Mouse (Mus musculus) adrenal gland, postnatal 14 days (tissue): ENCODE measurements at regions not wholly inside any gene's neighbourhood (a gene's known extent, or its start where the extent isn't known, plus 50 kb on each side); places are given as distances from the start of the nearest gene placed in this dataset.

Experiments used
- DNase-seq: peaks from one replicate; pipeline ENCODE4 v3.0.0; 2021; ENCODE audit warnings: mixed read lengths

DNA sequence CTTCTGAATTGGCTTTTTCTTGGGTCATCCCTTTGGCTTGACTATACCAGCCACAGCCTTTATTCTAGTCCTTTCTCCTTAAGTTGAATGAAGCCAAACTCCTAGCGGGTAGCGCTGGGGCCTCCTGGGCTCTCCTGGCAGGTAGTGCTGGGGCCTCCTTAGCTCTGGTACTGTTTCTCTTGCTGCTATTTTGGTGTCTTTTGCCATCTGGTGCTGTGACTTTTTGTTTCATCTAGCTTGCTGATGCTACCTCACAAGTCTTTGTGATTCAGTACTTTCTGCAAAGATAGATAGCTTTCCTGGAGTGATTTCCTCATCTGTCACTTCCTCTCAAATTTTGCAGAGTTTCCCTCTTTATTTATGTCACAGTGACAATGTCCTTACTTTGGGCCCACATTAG is 90.1 kb downstream of the Tmem200c start:
- DNase-seq = no peak

DNA sequence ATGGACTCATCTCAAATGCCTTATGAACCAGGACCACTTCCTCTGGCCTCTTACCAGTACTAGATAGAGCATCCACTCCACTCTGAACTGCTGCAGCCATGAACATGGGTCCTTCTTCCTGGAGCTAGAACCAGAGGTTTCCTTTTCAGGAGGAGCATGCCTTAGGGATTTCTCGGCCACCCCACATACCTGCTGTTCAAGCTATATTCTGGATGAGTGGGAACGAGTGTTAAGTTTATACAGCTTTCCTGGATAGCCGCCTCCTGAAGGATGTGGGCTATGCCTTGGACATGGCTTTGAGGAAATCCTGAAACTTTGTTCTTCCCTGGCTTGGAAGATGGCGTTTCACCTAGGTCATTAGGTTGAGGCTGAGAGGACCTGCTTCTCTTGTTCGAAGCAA is 91.8 kb downstream of the Tmem200c start:
- DNase-seq = no peak

DNA sequence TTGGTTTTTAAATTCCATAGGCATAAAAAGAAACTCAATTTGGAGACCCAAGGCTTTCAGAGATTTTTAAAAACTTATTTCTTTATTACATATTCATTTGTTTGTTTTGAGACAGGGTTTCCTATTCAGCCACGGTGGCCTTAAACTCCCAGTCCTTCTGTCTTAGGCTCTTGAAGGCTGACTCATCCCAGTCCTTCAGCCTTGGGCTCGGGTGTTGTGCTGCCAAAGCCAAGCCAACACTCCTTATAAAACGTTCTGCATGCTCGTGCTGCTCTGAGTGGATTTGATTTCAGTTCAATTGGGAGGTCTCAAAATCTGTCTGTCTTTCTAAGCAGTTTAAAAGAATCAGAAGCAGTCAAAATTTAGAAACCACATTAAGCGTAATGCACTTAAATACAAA is 96.8 kb downstream of the Tmem200c start:
- peak; percentile 59 for DNase-seq

DNA sequence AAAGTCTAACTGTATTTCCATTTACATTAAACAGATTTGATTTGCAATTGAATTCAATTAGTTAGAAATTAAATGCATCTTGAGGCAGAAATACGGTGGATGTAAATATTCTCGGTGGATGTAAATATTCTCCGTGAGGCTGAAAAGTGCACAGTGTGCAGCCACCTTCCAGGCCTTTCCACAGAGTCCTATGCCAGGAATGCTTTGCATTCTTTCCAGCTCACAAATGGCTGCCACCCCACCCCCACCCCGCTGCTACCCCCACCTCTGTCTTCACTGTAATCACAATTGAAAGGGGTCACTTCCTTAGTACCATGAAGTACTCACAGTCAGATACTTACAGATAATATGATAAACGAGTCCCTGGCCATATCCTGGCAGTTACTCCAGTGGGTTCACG is 101.0 kb downstream of the Tmem200c start:
- DNase-seq = no peak

DNA sequence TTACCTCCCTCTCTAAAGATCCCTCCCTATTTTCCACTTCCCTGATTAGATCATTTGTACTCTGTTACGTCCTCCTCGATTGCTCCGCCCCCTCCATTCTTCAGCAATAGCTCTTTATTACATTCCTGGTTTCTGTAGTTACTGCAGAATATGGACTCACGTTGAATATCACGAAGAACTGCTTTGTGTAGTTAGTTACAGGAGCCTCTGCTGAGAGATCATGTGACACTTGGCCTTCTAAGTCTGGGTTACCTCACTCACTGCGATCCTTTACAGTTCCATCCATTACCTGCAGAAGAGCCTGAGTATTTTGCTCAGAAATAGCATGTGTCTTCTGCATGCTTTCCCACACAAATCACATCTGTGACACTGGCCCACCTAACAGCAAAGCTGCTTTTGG is 102.3 kb downstream of the Tmem200c start:
- DNase-seq = no peak

DNA sequence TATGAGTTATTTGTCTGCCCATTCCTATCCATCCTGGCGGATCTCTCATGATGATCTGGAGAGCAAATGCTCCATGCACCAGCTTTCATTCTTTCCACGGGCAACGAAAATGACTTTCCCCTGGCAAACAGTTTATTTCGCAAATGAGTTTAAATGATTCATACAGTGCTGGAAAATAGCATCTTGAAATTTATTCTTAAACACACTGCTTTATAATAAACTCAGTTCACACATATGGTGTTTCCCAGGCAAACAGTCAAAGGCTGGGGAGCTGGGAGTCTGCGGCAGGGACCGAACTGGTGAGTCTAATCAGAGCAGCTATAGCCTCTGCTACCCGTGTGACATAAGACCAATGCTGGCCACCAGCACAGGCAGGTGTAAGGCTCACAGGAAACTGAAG is 106.8 kb downstream of the Tmem200c start:
- no peak for DNase-seq

DNA sequence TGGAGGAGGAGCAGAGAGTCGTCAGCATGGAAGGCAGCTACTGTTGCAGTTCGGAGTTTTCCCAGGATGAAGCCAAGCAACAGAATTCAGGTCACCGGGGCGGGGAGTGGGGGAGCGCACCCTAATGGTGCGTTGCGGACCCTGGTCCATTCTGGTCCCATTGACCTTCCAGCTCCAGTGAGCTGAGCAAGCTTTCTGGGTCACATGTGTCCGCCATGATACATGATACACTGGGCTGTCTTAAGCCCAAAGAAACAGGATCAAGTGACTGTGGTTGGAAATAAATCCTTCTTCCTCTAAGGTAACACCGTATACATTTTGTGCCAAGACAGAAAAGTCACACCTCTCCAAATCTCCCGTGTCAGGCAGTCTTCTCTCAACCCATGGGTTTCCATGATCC is 107.6 kb downstream of the Tmem200c start:
- DNase-seq = no peak

DNA sequence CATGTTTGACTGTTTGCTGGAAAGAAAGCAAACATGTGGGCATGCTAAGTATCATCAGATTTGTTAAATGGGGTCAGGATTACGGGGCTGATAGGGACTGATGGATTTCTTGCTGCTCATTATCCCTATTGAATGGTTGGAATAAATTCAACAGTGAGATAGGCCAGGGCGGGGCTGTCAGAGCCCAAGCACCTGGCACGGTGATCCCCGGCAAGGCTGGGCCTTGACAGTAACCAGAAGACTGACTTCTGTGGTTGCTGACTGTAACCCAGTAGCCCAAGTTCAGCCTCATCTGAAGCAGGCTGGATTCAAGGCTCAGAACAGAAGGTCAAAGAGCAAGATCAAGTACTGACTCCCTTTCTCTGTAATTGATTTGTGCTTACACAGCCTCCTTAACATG is 109.6 kb downstream of the Tmem200c start:
- no peak for DNase-seq

DNA sequence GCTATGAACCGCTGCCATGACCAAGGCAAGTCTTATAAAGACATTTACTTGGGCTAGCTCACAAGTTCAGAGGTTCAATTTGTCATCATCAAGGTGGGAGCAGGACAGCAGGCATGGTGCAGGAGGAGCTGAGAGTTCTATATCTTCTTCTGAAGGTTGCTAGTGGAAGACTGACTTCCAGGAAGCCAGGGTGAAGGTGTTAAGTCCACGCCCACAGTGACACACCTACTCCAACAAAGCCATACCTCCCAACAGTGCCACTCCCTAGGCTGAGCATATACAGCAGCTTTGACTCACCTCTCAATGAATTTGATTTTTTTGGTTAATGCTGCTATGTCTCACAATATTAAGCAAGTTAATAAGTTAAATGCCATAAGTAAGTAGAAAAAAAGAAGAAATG is 119.2 kb upstream of the Epb41l3 start:
- DNase-seq = no peak

DNA sequence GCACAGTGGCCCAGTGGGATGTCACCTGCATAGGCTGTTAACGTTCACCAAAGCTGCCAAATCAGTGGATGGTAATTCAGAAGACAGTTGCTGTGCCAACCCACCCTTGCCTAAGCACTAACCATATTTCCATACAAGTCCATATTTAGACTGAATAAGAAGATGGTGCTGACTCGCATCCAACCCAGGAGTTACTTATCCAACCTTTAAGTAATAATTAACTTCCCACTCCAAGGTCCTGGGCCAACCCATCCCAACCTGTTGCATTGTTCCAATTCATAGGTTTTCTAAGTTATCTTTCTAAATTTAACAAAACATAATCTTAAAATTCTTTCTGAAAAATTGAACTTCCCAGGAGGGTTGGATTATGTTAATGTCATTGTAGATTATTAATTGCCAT is 114.3 kb upstream of the Epb41l3 start:
- no peak for DNase-seq

DNA sequence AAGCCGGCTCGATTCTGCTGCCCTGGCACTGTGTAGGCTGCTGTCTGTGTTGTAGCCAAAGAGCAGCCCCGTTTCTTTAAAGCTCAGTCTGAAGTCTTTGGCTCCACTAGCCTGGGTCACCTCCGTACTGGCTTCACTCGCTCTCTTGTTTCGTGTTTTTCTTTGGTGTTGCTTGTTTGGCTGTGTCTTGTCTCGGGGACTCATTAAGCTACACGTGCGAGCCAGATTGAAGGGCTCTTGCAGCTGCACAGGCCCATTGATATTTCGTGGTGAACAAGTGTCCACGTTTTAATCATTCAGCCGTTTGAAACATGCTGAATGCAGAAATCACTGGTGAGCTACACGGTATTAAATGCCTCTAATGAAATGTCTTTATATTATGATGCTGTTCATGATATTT is 99.9 kb upstream of the Epb41l3 start:
- DNase-seq = no peak

DNA sequence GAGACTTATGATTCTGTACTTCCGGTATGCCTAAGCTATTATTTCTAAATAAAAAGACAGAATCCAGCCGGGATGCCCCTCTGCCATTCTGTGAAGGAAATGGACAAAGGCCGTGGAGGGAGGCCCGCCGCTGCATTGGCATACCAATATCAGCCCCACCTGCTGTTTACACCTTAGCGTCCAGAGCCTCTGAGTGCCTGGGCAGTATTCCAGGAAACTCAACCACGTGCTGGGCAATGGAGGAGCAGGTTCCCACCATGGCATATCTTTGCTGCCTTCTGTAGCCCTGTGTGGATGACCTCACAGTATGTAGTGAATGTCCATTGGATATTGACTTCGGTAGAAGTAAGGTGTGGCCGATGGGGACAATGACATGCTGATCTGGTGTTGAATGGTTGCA is 97.3 kb upstream of the Epb41l3 start:
- no peak for DNase-seq

DNA sequence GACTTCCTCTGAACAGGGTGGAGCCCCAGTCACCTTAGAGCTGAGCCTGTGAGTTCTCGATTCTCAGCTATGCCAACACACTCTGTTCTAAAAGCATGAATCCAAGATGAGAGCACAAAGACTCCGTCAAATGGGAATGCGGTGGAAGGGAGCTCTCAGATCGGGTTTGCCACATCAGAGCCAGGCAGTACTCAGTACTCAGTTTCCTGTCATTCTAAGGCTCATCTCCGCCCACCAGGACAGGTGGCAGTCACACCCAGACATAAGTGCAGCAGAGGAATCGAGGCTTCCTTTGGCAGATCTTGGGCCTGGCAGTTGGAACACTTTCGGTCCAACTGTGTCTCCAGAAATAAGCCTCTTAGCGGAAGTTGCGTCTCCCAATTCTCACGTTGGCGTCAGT is 94.4 kb upstream of the Epb41l3 start:
- DNase-seq = no peak

DNA sequence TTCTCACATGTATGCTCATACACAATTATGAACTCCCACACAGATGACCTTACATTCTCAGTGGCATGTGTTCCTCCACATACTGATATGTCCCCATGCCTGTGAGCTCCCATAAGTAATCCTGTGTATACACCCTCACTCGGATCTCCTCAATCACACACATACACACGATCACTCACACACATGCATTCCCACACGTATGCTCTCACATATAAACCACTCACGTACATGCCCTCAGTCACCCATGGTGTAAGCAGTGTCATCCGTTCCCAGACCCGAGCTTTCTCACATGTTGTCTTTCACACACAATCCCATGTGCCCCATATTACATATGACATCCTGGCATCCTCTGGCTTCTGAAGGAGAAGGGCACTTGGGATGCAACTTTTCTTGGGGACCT is 93.4 kb upstream of the Epb41l3 start:
- no peak for DNase-seq

DNA sequence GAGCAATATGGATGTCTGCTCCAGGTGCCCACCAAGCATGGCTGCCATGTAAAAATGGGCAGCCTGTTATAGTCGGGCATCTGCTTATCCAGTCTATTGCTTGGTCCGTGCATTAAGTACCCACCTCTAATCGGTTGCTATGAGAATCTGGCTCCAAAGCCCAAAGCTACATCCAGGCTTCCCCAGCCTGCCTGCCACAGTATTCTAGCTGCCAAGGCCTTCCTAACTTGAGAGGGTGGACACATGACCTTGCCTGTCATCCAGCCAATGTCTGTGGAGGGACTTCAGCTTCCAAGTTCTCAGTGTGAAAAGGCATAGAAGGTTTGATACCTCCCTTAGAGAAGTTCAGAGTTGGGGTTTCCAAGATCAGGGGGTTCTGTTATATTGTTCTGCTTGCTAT is 75.6 kb upstream of the Epb41l3 start:
- no peak for DNase-seq

DNA sequence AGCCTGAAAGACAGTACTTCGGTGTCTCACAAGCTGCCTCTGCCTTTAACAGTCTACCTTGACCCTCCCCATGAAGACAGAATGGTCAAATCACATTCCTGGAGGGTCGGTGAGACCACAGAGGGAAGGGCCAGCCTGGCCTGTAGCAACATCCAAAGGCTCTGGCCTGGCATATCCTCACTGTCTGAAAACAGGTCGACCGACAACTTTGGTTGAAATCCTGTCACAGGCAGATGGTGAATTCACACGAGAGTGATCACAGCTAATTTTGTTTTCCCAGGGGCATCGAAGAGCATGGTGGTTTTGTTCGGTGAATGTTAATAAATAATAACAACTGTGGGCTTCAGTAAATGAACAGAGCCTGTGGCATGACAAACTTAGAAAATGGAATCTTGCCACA is 71.4 kb upstream of the Epb41l3 start:
- DNase-seq = no peak

DNA sequence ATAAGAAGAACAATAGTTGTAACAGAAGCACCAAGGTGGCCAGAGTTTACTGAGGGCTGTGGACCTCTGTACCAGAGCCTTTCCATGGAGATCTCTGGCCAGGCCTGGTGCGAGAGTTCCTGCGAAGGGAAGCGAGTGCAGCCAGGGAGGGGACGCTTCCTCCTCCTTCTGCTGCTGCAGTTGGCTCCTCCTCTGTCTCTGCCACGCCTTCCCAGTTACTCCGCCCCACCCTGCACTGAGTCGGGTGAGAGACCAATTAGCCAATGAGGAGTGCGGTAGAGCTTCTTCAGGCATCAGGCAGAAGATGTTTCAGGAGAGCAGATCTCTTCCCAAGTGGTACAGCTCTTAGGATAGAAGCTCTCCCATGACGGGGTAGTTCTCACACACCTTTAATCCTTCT is 69.2 kb upstream of the Epb41l3 start:
- DNase-seq = no peak
